Mouse (Mus musculus) myocyte (in vitro differentiated cells): Measurements from ENCODE around the gene AL732309.1. TPM values are rescaled to one million over a fixed set of nuclear protein-coding genes. Genes with fewer than 3 reads are reported as not detected.

Source experiments
- H3K27me3 ChIP-seq: one replicate; pipeline ENCODE4 v1.6.1; 2011; ENCODE audit not compliant: control insufficient read depth, insufficient read depth, insufficient read length
- H3K36me3 ChIP-seq: one replicate; pipeline ENCODE4 v1.6.1; 2011; ENCODE audit not compliant: control insufficient read depth, insufficient read depth
- H3K4me2 ChIP-seq: one replicate; pipeline ENCODE4 v1.6.1; 2011; ENCODE audit warnings: low read depth, control low read depth
- H3K4me3 ChIP-seq: one replicate; pipeline ENCODE4 v1.5.1; 2011; ENCODE audit warnings: mild to moderate bottlenecking, control low read depth, moderate library complexity
- H3K79me2 ChIP-seq: one replicate; pipeline ENCODE4 v1.6.1; 2011; ENCODE audit not compliant: control insufficient read depth, insufficient read depth
- H3ac ChIP-seq: one replicate; pipeline ENCODE4 v1.6.1; 2011; ENCODE audit not compliant: control insufficient read depth, insufficient read length
- CEBPB ChIP-seq: IDR thresholded peaks from 2 replicates; pipeline ENCODE4 v1.6.1; 2011; ENCODE audit warnings: mild to moderate bottlenecking, moderate library complexity; ENCODE audit not compliant: poor library complexity, insufficient read depth, severe bottlenecking
- E2F4 ChIP-seq: IDR thresholded peaks from one replicate; pipeline ENCODE4 v1.6.1; 2011; ENCODE audit warnings: mild to moderate bottlenecking, control low read depth, moderate library complexity; ENCODE audit not compliant: insufficient read depth
- MAX ChIP-seq: IDR thresholded peaks from one replicate; pipeline ENCODE4 v1.6.1; 2011; ENCODE audit warnings: low read depth, mild to moderate bottlenecking, control low read depth
- MYOD1 ChIP-seq, 3 experiments: IDR thresholded peaks; one replicate each; pipeline ENCODE4 v1.6.1; 2011; ENCODE audit warnings: control low read depth in 2 of 3, low read depth in 2 of 3, mild to moderate bottlenecking in 2 of 3, moderate library complexity in 1 of 3; ENCODE audit not compliant: insufficient read length in 2 of 3, control insufficient read depth in 1 of 3
- MYOG ChIP-seq, 3 experiments: IDR thresholded peaks; one replicate each; pipeline ENCODE4 v1.6.1; 2011; ENCODE audit warnings: control low read depth in 2 of 3, low read depth in 2 of 3, mild to moderate bottlenecking in 2 of 3; ENCODE audit not compliant: insufficient read length in 2 of 3, control insufficient read depth in 1 of 3, insufficient read depth in 1 of 3
- POLR2A ChIP-seq: IDR thresholded peaks from one replicate; pipeline ENCODE4 v1.6.1; 2011; ENCODE audit warnings: low read depth, mild to moderate bottlenecking, control low read depth, moderate library complexity; ENCODE audit not compliant: insufficient read length
- POLR2AphosphoS2 ChIP-seq: IDR thresholded peaks from one replicate; pipeline ENCODE4 v1.6.1; 2011; ENCODE audit warnings: low read depth, control low read depth; ENCODE audit not compliant: insufficient read length
- REST ChIP-seq: IDR thresholded peaks from one replicate; pipeline ENCODE4 v1.6.1; 2011; ENCODE audit warnings: mild to moderate bottlenecking, control low read depth, moderate library complexity; ENCODE audit not compliant: insufficient read depth, insufficient read length
- SRF ChIP-seq: IDR thresholded peaks from one replicate; pipeline ENCODE4 v1.6.1; 2011; ENCODE audit warnings: low read depth; ENCODE audit not compliant: control insufficient read depth, insufficient read length
- TCF12 ChIP-seq: IDR thresholded peaks from one replicate; pipeline ENCODE4 v1.6.1; 2011; ENCODE audit warnings: mild to moderate bottlenecking, control low read depth; ENCODE audit not compliant: poor library complexity, insufficient read depth, severe bottlenecking
- TCF3 ChIP-seq: IDR thresholded peaks from one replicate; pipeline ENCODE4 v1.6.1; 2011; ENCODE audit warnings: low read depth, control low read depth; ENCODE audit not compliant: insufficient read length
- USF1 ChIP-seq: IDR thresholded peaks from one replicate; pipeline ENCODE4 v1.6.1; 2011; ENCODE audit warnings: low read depth, mild to moderate bottlenecking, control low read depth, moderate library complexity
- polyA plus RNA-seq: library from polyadenylated mRNA; unstranded; fragments of >200 nt; fragmentation: generic; extraction: Trizol; gene quantifications from one replicate; pipeline ENCODE4 v1.2.1, GENCODE M21; 2012; ENCODE audit warnings: missing spikeins

Gene AL732309.1
- polyA plus RNA-seq, 1 experiment: 4.5 TPM

- H3K79me2 ChIP-seq: no peaks in the 10 kb centered on the region
- peaks cover 18% of the 10 kb centered on the region for H3K27me3 ChIP-seq
- no peak overlapping the region for H3K4me3 ChIP-seq
- no peaks in the 10 kb centered on the region for H3K36me3 ChIP-seq
- no peak overlapping the region for H3ac ChIP-seq
- no peak overlapping the region for H3K4me2 ChIP-seq
- TF ChIP-seq MAX (no peak), CEBPB (no peak), SRF (no peak), USF1 (no peak), REST (no peak), MYOG (IDR thresholded peaks at IDR 0.05; ENCODE audit: control insufficient read depth in 1 of 3, insufficient read depth in 1 of 3, insufficient read length in 2 of 3, low read depth in 2 of 3) (no peak), MYOD1 (IDR thresholded peaks at IDR 0.05; ENCODE audit: control insufficient read depth in 1 of 3, insufficient read length in 2 of 3, low read depth in 2 of 3) (no peak), TCF12 (no peak), TCF3 (no peak), POLR2AphosphoS2 (no peak), E2F4 (no peak), POLR2A (no peak)
Observed at GRCm38 (mm10) chr2:25243342-25243741, 3.3 kb downstream of the AL732309.1 start.

GRCm38 (mm10) chr2:25242101-25242506, 4.6 kb downstream of the AL732309.1 start, which contains the start of the genes Rnf208 and Cysrt1:
Gene Rnf208 (plus strand): TSS chr2:25242255.
Gene Cysrt1 (minus strand): TSS chr2:25242452.
- Histone ChIP-seq H3K79me2 (no peaks in the 10 kb centered on the region), H3ac (no peak within 1 kb of the TSS), H3K4me2 (peak within 1 kb of the TSS; percentile 65), H3K4me3 (no peak within 1 kb of the TSS), H3K36me3 (no peaks in the 10 kb centered on the region), H3K27me3 (peaks cover 18% of the 10 kb centered on the region)
- TF ChIP-seq POLR2A (no peak), MYOD1 (IDR thresholded peaks at IDR 0.05; ENCODE audit: control insufficient read depth in 1 of 3, insufficient read length in 2 of 3, low read depth in 2 of 3) (no peak), REST (no peak), TCF3 (no peak), MYOG (IDR thresholded peaks at IDR 0.05; ENCODE audit: control insufficient read depth in 1 of 3, insufficient read depth in 1 of 3, insufficient read length in 2 of 3, low read depth in 2 of 3) (peak in 1 of 3 experiments; percentile 6), TCF12 (no peak), USF1 (no peak), POLR2AphosphoS2 (no peak)

- peaks cover 22% of the 10 kb centered on the region for H3K27me3 ChIP-seq
- H3K4me2 ChIP-seq: peak overlapping the region; percentile 65
- H3K36me3 ChIP-seq: no peaks in the 10 kb centered on the region
- H3ac ChIP-seq: no peak overlapping the region
- TF ChIP-seq E2F4 (no peak), MAX (no peak), MYOG (IDR thresholded peaks at IDR 0.05; ENCODE audit: control insufficient read depth in 1 of 3, insufficient read depth in 1 of 3, insufficient read length in 2 of 3, low read depth in 2 of 3) (no peak), POLR2A (no peak), MYOD1 (IDR thresholded peaks at IDR 0.05; ENCODE audit: control insufficient read depth in 1 of 3, insufficient read length in 2 of 3, low read depth in 2 of 3) (no peak), USF1 (no peak), TCF3 (no peak), TCF12 (no peak), POLR2AphosphoS2 (no peak), CEBPB (no peak), REST (no peak)
- no peak overlapping the region for H3K4me3 ChIP-seq
- no peaks in the 10 kb centered on the region for H3K79me2 ChIP-seq
Observed at GRCm38 (mm10) chr2:25241438-25241775, 5.3 kb downstream of the AL732309.1 start.

GRCm38 (mm10) chr2:25240723-25241437, 5.8 kb downstream of the AL732309.1 start:
- H3K4me3 ChIP-seq: no peak overlapping the region
- no peaks in the 10 kb centered on the region for H3K36me3 ChIP-seq
- no peak for TF ChIP-seq MYOD1 (IDR thresholded peaks at IDR 0.05; ENCODE audit: control insufficient read depth in 1 of 3, insufficient read length in 2 of 3, low read depth in 2 of 3)
- no peak for TF ChIP-seq USF1
- TF ChIP-seq TCF12: no peak
- no peak for TF ChIP-seq SRF
- TF ChIP-seq MAX: no peak
- no peak for TF ChIP-seq E2F4
- no peak for TF ChIP-seq CEBPB
- no peak for TF ChIP-seq REST
- no peak for TF ChIP-seq TCF3
- no peak for TF ChIP-seq POLR2A
- no peak for TF ChIP-seq POLR2AphosphoS2
- no peak for TF ChIP-seq MYOG (IDR thresholded peaks at IDR 0.05; ENCODE audit: control insufficient read depth in 1 of 3, insufficient read depth in 1 of 3, insufficient read length in 2 of 3, low read depth in 2 of 3)
- peaks cover 27% of the 10 kb centered on the region for H3K27me3 ChIP-seq
- H3K4me2 ChIP-seq: peak overlapping the region; percentile 65
- H3ac ChIP-seq: no peak overlapping the region
- H3K79me2 ChIP-seq: no peaks in the 10 kb centered on the region
